Mouse (Mus musculus) lung, embryonic 16.5 days (tissue): ENCODE data around the gene Mcam. TPM values are rescaled to one million over a fixed set of nuclear protein-coding genes. Genes with fewer than 3 reads are reported as not detected.

Experiments
- ATAC-seq: fragments of 200-750 bp; cut with Nextera tagmentation; 2 replicates; pipeline ENCODE4 v1.8.0; 2017; ENCODE audit warnings: low read depth, mild to moderate bottlenecking, moderate library complexity
- H3K27ac ChIP-seq: fragments of 300-500 bp; sonication (generic); 2 replicates; pipeline ENCODE4 v1.5.1; 2014; ENCODE audit warnings: mild to moderate bottlenecking, control low read depth, low read length
- H3K27me3 ChIP-seq: fragments of 300-500 bp; sonication (generic); 2 replicates; pipeline ENCODE4 v1.6.1; 2014; ENCODE audit warnings: low read depth, low read length, mixed read lengths; ENCODE audit not compliant: control insufficient read depth, insufficient read depth
- H3K36me3 ChIP-seq: fragments of 300-500 bp; sonication (generic); 2 replicates; pipeline ENCODE4 v1.6.1; 2014; ENCODE audit warnings: low read length; ENCODE audit not compliant: control insufficient read depth, insufficient read depth
- H3K4me1 ChIP-seq: fragments of 300-500 bp; sonication (generic); replicated peaks from 2 replicates; pipeline ENCODE4 v1.6.1; 2014; ENCODE audit warnings: low read length, mixed read lengths; ENCODE audit not compliant: control insufficient read depth, insufficient read depth
- H3K4me2 ChIP-seq: fragments of 300-500 bp; sonication (generic); 2 replicates; pipeline ENCODE4 v1.6.1; 2014; ENCODE audit warnings: low read depth, low read length, control low read depth
- H3K4me3 ChIP-seq: fragments of 300-500 bp; sonication (generic); 2 replicates; pipeline ENCODE4 v1.5.1; 2014; ENCODE audit warnings: mild to moderate bottlenecking, low read length, control low read depth
- H3K9ac ChIP-seq: fragments of 300-500 bp; sonication (generic); 2 replicates; pipeline ENCODE4 v1.6.1; 2014; ENCODE audit warnings: low read length, control low read depth
- H3K9me3 ChIP-seq: fragments of 300-500 bp; sonication (generic); 2 replicates; pipeline ENCODE4 v1.6.1; 2016; ENCODE audit warnings: low read length; ENCODE audit not compliant: control insufficient read depth
- WGBS: fragments of 180-500 bp; shearing (Covaris S2); extraction: QIAGEN DNeasy Blood & Tissue Kit; methylation state at CpG from one replicate; pipeline ENCODE4 v1.1.7; 2014; 5-methylcytosine and 5-hydroxymethylcytosine counted together
- polyA plus RNA-seq: library from polyadenylated mRNA; unstranded; fragments of >200 nt; fragmentation: Nextera tagmentation; extraction: Ambion mirVana; gene quantifications from 2 replicates; pipeline ENCODE4 v1.2.1, GENCODE M21; 2015

Gene Mcam
- polyA plus RNA-seq, 1 experiment from 2014 or later, result 99.1 TPM

GRCm38 (mm10) chr9:44143421-44143820 lies 9.2 kb downstream of the Mcam start:
- no peak overlapping the region for H3K4me2 ChIP-seq
- no peak overlapping the region for H3K4me3 ChIP-seq
- peaks cover 5% of the 10 kb centered on the region for H3K36me3 ChIP-seq
- ATAC-seq, result no peak
- no peaks in the 10 kb centered on the region for H3K27me3 ChIP-seq
- peak overlapping the region; percentile 37; the same call in 1 of the 2 replicates for H3K27ac ChIP-seq
- no peak overlapping the region for H3K9ac ChIP-seq
- 77% methylated on average over 5 of the region's 5 CpGs for WGBS
- 0 out of 2 replicates have a peak, but pooled peaks cover 3% of the 10 kb centered on the region for H3K4me1 ChIP-seq
- no peaks in the 10 kb centered on the region for H3K9me3 ChIP-seq

GRCm38 (mm10) chr9:44144023-44144717 lies 9.9 kb downstream of the Mcam start:
- 0 out of 2 replicates have a peak, but pooled peaks cover 3% of the 10 kb centered on the region for H3K4me1 ChIP-seq
- H3K4me2 ChIP-seq, result no peak overlapping the region
- WGBS, result 28% methylated on average over 7 of the region's 8 CpGs
- peak; percentile 72; the same call in 1 of the 2 replicates for ATAC-seq
- H3K9ac ChIP-seq, result no peak overlapping the region
- no peaks in the 10 kb centered on the region for H3K9me3 ChIP-seq
- no peak overlapping the region for H3K27ac ChIP-seq
- no peak overlapping the region for H3K4me3 ChIP-seq
- H3K27me3 ChIP-seq, result no peaks in the 10 kb centered on the region
- peaks cover 5% of the 10 kb centered on the region for H3K36me3 ChIP-seq

GRCm38 (mm10) chr9:44144718-44145060 lies 10.4 kb downstream of the Mcam start:
- Histone ChIP-seq H3K9me3 (no peaks in the 10 kb centered on the region), H3K4me2 (no peak overlapping the region), H3K27ac (no peak overlapping the region), H3K36me3 (peaks cover 10% of the 10 kb centered on the region), H3K4me3 (no peak overlapping the region), H3K4me1 (0 out of 2 replicates have a peak, but pooled peaks cover 3% of the 10 kb centered on the region), H3K9ac (no peak overlapping the region), H3K27me3 (no peaks in the 10 kb centered on the region)
- no peak for ATAC-seq

- WGBS, result 59% methylated on average over 3 of the region's 3 CpGs
Measured at GRCm38 (mm10) chr9:44147290-44147689, 13.0 kb downstream of the Mcam start.

GRCm38 (mm10) chr9:44159886-44160285 lies 25.6 kb downstream of the Mcam start:
- peaks cover 49% of the 10 kb centered on the region for H3K36me3 ChIP-seq
- no peak for ATAC-seq

More at GRCm38 (mm10) chr9:44147290-44147689, 13.0 kb downstream of the Mcam start:
- Histone ChIP-seq H3K27ac (no peak overlapping the region), H3K27me3 (no peaks in the 10 kb centered on the region), H3K4me3 (no peak overlapping the region), H3K9ac (no peak overlapping the region), H3K4me1 (0 out of 2 replicates have a peak, but pooled peaks cover 3% of the 10 kb centered on the region), H3K4me2 (no peak overlapping the region), H3K36me3 (peaks cover 17% of the 10 kb centered on the region; the same call in 1 of the 2 replicates), H3K9me3 (no peaks in the 10 kb centered on the region)
- no peak for ATAC-seq

GRCm38 (mm10) chr9:44168931-44169330 lies 34.7 kb downstream of the Mcam start:
- Histone ChIP-seq H3K4me2 (no peak overlapping the region), H3K4me3 (no peak overlapping the region), H3K27me3 (no peaks in the 10 kb centered on the region), H3K27ac (no peak overlapping the region), H3K4me1 (no peaks in the 10 kb centered on the region), H3K9ac (no peak overlapping the region), H3K36me3 (peaks cover 25% of the 10 kb centered on the region), H3K9me3 (no peaks in the 10 kb centered on the region)
- ATAC-seq, result no peak
- WGBS, result 85% methylated on average over 5 of the region's 5 CpGs

More at GRCm38 (mm10) chr9:44159886-44160285, 25.6 kb downstream of the Mcam start:
- Histone ChIP-seq H3K9me3 (no peaks in the 10 kb centered on the region), H3K4me3 (no peak overlapping the region), H3K9ac (no peak overlapping the region), H3K27me3 (no peaks in the 10 kb centered on the region), H3K27ac (no peak overlapping the region), H3K4me1 (no peaks in the 10 kb centered on the region), H3K4me2 (no peak overlapping the region)
- WGBS, result 80% methylated on average over 3 of the region's 3 CpGs

GRCm38 (mm10) chr9:44170691-44171151 lies 36.5 kb downstream of the Mcam start:
- WGBS, result 78% methylated on average over 3 of the region's 3 CpGs
- no peak overlapping the region for H3K27ac ChIP-seq
- H3K4me1 ChIP-seq, result no peaks in the 10 kb centered on the region
- ATAC-seq, result no peak
- peaks cover 11% of the 10 kb centered on the region for H3K36me3 ChIP-seq
- no peaks in the 10 kb centered on the region for H3K27me3 ChIP-seq
- no peak overlapping the region for H3K4me2 ChIP-seq
- H3K4me3 ChIP-seq, result no peak overlapping the region
- no peaks in the 10 kb centered on the region for H3K9me3 ChIP-seq
- no peak overlapping the region for H3K9ac ChIP-seq

- Histone ChIP-seq H3K27ac (no peak overlapping the region), H3K36me3 (peaks cover 11% of the 10 kb centered on the region), H3K4me3 (no peak overlapping the region), H3K27me3 (no peaks in the 10 kb centered on the region), H3K9ac (no peak overlapping the region), H3K4me2 (no peak overlapping the region), H3K4me1 (no peaks in the 10 kb centered on the region), H3K9me3 (no peaks in the 10 kb centered on the region)
- 46% methylated on average over 6 of the region's 6 CpGs for WGBS
- no peak for ATAC-seq
Measured at GRCm38 (mm10) chr9:44175556-44175955, 41.3 kb downstream of the Mcam start.

- Histone ChIP-seq H3K36me3 (peaks cover 9% of the 10 kb centered on the region; the same call in 1 of the 2 replicates), H3K4me1 (no peaks in the 10 kb centered on the region), H3K27ac (no peak overlapping the region), H3K9me3 (no peaks in the 10 kb centered on the region), H3K9ac (no peak overlapping the region), H3K27me3 (no peaks in the 10 kb centered on the region), H3K4me2 (no peak overlapping the region), H3K4me3 (no peak overlapping the region)
- ATAC-seq, result no peak
- 72% methylated on average over 1 of the region's 1 CpGs for WGBS
Measured at GRCm38 (mm10) chr9:44175957-44176356, 41.7 kb downstream of the Mcam start.
